ENCODE assay signal across 17 mouse cellular contexts in genomic region chr11:53797386-53797920, GRCm38 (mm10). TPM values are rescaled to one million over a fixed set of nuclear protein-coding genes. Genes with fewer than 3 reads are reported as not detected.
DNase-seq lines count a peak whose midpoint lies in the region; ATAC-seq and TF ChIP-seq lines count a peak whose summit lies in the region.
"Had no signal": no experiment of that assay in that cellular context is flagged by ENCODE, and none has a peak within 500 bp of the region (broad histone marks: within the 10 kb centered on the region; RNA-seq: fewer than 3 reads in every experiment).

No protein-coding gene starts in this region.

- H3K9ac ChIP-seq in heart, adult 2 months (ENCODE audit: low read depth, low read length): no peak overlapping the region
- H3K9ac ChIP-seq in heart, embryonic 11.5 days (ENCODE audit: low read depth, low read length): no peak overlapping the region
- no peak overlapping the region for H3K9ac ChIP-seq in liver, embryonic 13.5 days
- H3K9ac ChIP-seq in liver, embryonic 12.5 days: no peak overlapping the region
- no peak overlapping the region for H3K9ac ChIP-seq in stomach, embryonic 15.5 days
- H3K9ac ChIP-seq: hindbrain, embryonic 14.5 days had no signal

- H3K4me2 ChIP-seq in heart, embryonic 11.5 days: no peak overlapping the region
- H3K4me2 ChIP-seq in liver, embryonic 13.5 days: no peak overlapping the region
- H3K4me2 ChIP-seq in liver, embryonic 12.5 days: no peak overlapping the region
- H3K4me2 ChIP-seq in stomach, embryonic 15.5 days: no peak overlapping the region
- H3K4me2 ChIP-seq: hindbrain, embryonic 14.5 days had no signal

- no peak for TF ChIP-seq POLR2A in heart, adult 2 months (IDR thresholded peaks at IDR 0.05; ENCODE audit: insufficient read depth, low read depth, low read length)
- no peak for TF ChIP-seq POLR2A in embryonic fibroblast, embryonic 13.5 days (IDR thresholded peaks at IDR 0.05; ENCODE audit: low read depth, low read length)

- peaks cover 36% of the 10 kb centered on the region for H3K4me1 ChIP-seq in heart, adult 2 months (ENCODE audit: control insufficient read depth, insufficient read depth, low read length)
- peaks cover 24% of the 10 kb centered on the region for H3K4me1 ChIP-seq in heart, embryonic 11.5 days (ENCODE audit: control insufficient read depth, insufficient read depth, low read length)
- peaks cover 41% of the 10 kb centered on the region for H3K4me1 ChIP-seq in liver, embryonic 13.5 days (replicated peaks)
- peaks cover 39% of the 10 kb centered on the region for H3K4me1 ChIP-seq in liver, embryonic 12.5 days
- peaks cover 25% of the 10 kb centered on the region for H3K4me1 ChIP-seq in embryonic fibroblast, embryonic 13.5 days (ENCODE audit: control insufficient read depth, insufficient read depth, low read length)
- peaks cover 41% of the 10 kb centered on the region for H3K4me1 ChIP-seq in stomach, embryonic 15.5 days

- H3K4me3 ChIP-seq in heart, adult 2 months: no peak overlapping the region
- H3K4me3 ChIP-seq in heart, embryonic 11.5 days (ENCODE audit: low read depth, low read length): no peak overlapping the region
- H3K4me3 ChIP-seq in liver, embryonic 13.5 days (replicated peaks): no peak overlapping the region
- no peak overlapping the region for H3K4me3 ChIP-seq in liver, embryonic 12.5 days
- H3K4me3 ChIP-seq in embryonic fibroblast, embryonic 13.5 days (ENCODE audit: insufficient read depth, low read length): no peak overlapping the region
- H3K4me3 ChIP-seq in stomach, embryonic 15.5 days (replicated peaks): no peak overlapping the region
- no peak overlapping the region for H3K4me3 ChIP-seq in left cerebral cortex, adult 2 months
- H3K4me3 ChIP-seq: megakaryocyte, embryonic 14.5 days had no signal

- no peaks in the 10 kb centered on the region for H3K79me2 ChIP-seq in heart, adult 2 months (replicated peaks; ENCODE audit: control insufficient read depth, insufficient read depth, low read length)

- DNase-seq in heart, adult 2 months: no peak
- DNase-seq in liver, embryonic 13.5 days: no peak
- no peak for DNase-seq in left cerebral cortex, adult 2 months (ENCODE audit: extremely low spot score in 1 of 2, low spot score in 2 of 2)
- DNase-seq: cerebellum, adult 11 months; thymus, postnatal 36 days had no signal

- WGBS in heart, adult 2 months: 77% methylated on average over 6 of the region's 6 CpGs
- 69% methylated on average over 6 of the region's 6 CpGs for WGBS in heart, embryonic 11.5 days (ENCODE audit: insufficient replicate concordance)
- WGBS in liver, embryonic 13.5 days (ENCODE audit: insufficient replicate concordance): 63% methylated on average over 6 of the region's 6 CpGs
- 57% methylated on average over 6 of the region's 6 CpGs for WGBS in liver, embryonic 12.5 days (ENCODE audit: insufficient replicate concordance)
- WGBS in stomach, embryonic 15.5 days: 43% methylated on average over 6 of the region's 6 CpGs

- no peak for TF ChIP-seq EP300 in heart, adult 2 months (IDR thresholded peaks at IDR 0.05; ENCODE audit: insufficient read depth, low read depth, low read length)

- TF ChIP-seq CTCF in heart, adult 2 months (IDR thresholded peaks at IDR 0.05): no peak
- no peak for TF ChIP-seq CTCF in embryonic fibroblast, embryonic 13.5 days (IDR thresholded peaks at IDR 0.05; ENCODE audit: borderline replicate concordance, insufficient read depth, low read length)
- TF ChIP-seq CTCF in left cerebral cortex, adult 2 months (IDR thresholded peaks at IDR 0.05): no peak

- peak overlapping the region; percentile 90 for H3K27ac ChIP-seq in heart, adult 2 months
- no peak overlapping the region for H3K27ac ChIP-seq in heart, embryonic 11.5 days (ENCODE audit: low read depth, low read length)
- H3K27ac ChIP-seq in liver, embryonic 13.5 days: peak overlapping the region; percentile 86; the same call in 1 of the 2 replicates
- H3K27ac ChIP-seq in liver, embryonic 12.5 days: no peak overlapping the region
- H3K27ac ChIP-seq in embryonic fibroblast, embryonic 13.5 days (ENCODE audit: insufficient read depth, low read length): peak overlapping the region; percentile 45; the same call in 1 of the 2 replicates
- peak overlapping the region; percentile 77 for H3K27ac ChIP-seq in stomach, embryonic 15.5 days
- no peak overlapping the region for H3K27ac ChIP-seq in left cerebral cortex, adult 2 months
- H3K27ac ChIP-seq: hindbrain, embryonic 14.5 days had no signal

- peaks cover 6% of the 10 kb centered on the region; the same call in 1 of the 2 replicates for H3K36me3 ChIP-seq in heart, adult 2 months (ENCODE audit: control insufficient read depth, insufficient read depth, low read length)
- no peaks in the 10 kb centered on the region for H3K36me3 ChIP-seq in heart, embryonic 11.5 days (ENCODE audit: control insufficient read depth, insufficient read depth, low read length)
- H3K36me3 ChIP-seq in liver, embryonic 13.5 days: no peaks in the 10 kb centered on the region
- no peaks in the 10 kb centered on the region for H3K36me3 ChIP-seq in liver, embryonic 12.5 days
- H3K36me3 ChIP-seq in stomach, embryonic 15.5 days: no peaks in the 10 kb centered on the region

- H3K27me3 ChIP-seq in heart, adult 2 months (ENCODE audit: control insufficient read depth, insufficient read depth, low read length): no peaks in the 10 kb centered on the region
- H3K27me3 ChIP-seq in heart, embryonic 11.5 days (ENCODE audit: control insufficient read depth, insufficient read depth, low read length): no peaks in the 10 kb centered on the region
- no peaks in the 10 kb centered on the region for H3K27me3 ChIP-seq in liver, embryonic 13.5 days
- no peaks in the 10 kb centered on the region for H3K27me3 ChIP-seq in liver, embryonic 12.5 days (replicated peaks)
- no peaks in the 10 kb centered on the region for H3K27me3 ChIP-seq in stomach, embryonic 15.5 days (replicated peaks)
- H3K27me3 ChIP-seq: CH12.LX; megakaryocyte, embryonic 14.5 days had no signal

- no peak for ATAC-seq in heart, embryonic 11.5 days (replicated peaks; ENCODE audit: insufficient number of reproducible peaks, low FRiP score, low TSS enrichment)
- no peak for ATAC-seq in liver, embryonic 13.5 days (ENCODE audit: low read depth)
- ATAC-seq in liver, embryonic 12.5 days: no peak
- no peak for ATAC-seq in stomach, embryonic 15.5 days (ENCODE audit: insufficient read depth, low FRiP score, low read depth)
- ATAC-seq: forebrain, embryonic 16.5 days; midbrain, embryonic 16.5 days had no signal

- intact Hi-C loops in heart, adult 2 months (cut with DNase I): loop anchor here (2.0 kb wide), 2 partner anchors 15 to 35 kb away; no protein-coding TSS in a partner anchor
- intact Hi-C loops in left cerebral cortex, adult 2 months (cut with DNase I): no loop called here

- no peaks in the 10 kb centered on the region for H3K9me3 ChIP-seq in heart, embryonic 11.5 days (replicated peaks; ENCODE audit: control insufficient read depth, low read length)
- no peaks in the 10 kb centered on the region for H3K9me3 ChIP-seq in liver, embryonic 13.5 days (replicated peaks)
- H3K9me3 ChIP-seq in liver, embryonic 12.5 days (replicated peaks): no peaks in the 10 kb centered on the region
- no peaks in the 10 kb centered on the region for H3K9me3 ChIP-seq in stomach, embryonic 15.5 days
- H3K9me3 ChIP-seq: megakaryocyte, embryonic 14.5 days had no signal

RNA-seq across cellular contexts. Expression of gene Gm17334, which starts 24.5 kb away (rescaled TPM):
- total RNA-seq in heart, adult 2 months (2021): under 1 TPM in 1 of 2 experiments, not detected in 1; 0.47 TPM
- polyA plus RNA-seq in heart, adult 2 months (2012; rRNA removed): 1.4 and 1.8 TPM in 2 replicates
- polyA plus RNA-seq in heart, embryonic 11.5 days (2014; fragmentation: Nextera tagmentation; extraction: Ambion mirVana): 0.24 TPM in 1 of 2 replicates, not detected in the other
- not detected in 2 replicates for polyA plus RNA-seq in liver, embryonic 13.5 days (2015; fragmentation: Nextera tagmentation; extraction: Ambion mirVana)
- 0.13 TPM in 1 of 2 replicates, not detected in the other for polyA plus RNA-seq in liver, embryonic 12.5 days (2016; fragmentation: Nextera tagmentation; extraction: Ambion mirVana)
- not detected in 2 replicates for polyA plus RNA-seq in embryonic fibroblast, embryonic 13.5 days (2011; ENCODE audit: insufficient read length, low read depth, missing spikeins)
- polyA plus RNA-seq in stomach, embryonic 15.5 days (2015; fragmentation: Nextera tagmentation; extraction: Ambion mirVana): 0.19 and 0.24 TPM in 2 replicates
- total RNA-seq in left cerebral cortex, adult 2 months (2021): 1 to 10 TPM in 1 of 2 experiments, under 1 TPM in 1; 0.52 to 1.1 TPM
- polyA plus RNA-seq: hindbrain, embryonic 14.5 days; limb, embryonic 11.5 days; midbrain, embryonic 16.5 days; neural tube, embryonic 11.5 days; testis, adult 2 months had no signal

RNA-seq across cellular contexts. Expression of gene Irf1, which starts 27.6 kb away (rescaled TPM):
- total RNA-seq in heart, adult 2 months (2021): 10 to 100 TPM; 15.2 to 19.7 TPM
- 20.5 and 28.6 TPM in 2 replicates for polyA plus RNA-seq in heart, adult 2 months (2012; rRNA removed)
- polyA plus RNA-seq in heart, embryonic 11.5 days (2014; fragmentation: Nextera tagmentation; extraction: Ambion mirVana): 8.5 and 8.8 TPM in 2 replicates
- polyA plus RNA-seq in liver, embryonic 13.5 days (2015; fragmentation: Nextera tagmentation; extraction: Ambion mirVana): 6.7 and 8.1 TPM in 2 replicates
- polyA plus RNA-seq in liver, embryonic 12.5 days (2016; fragmentation: Nextera tagmentation; extraction: Ambion mirVana): 7.3 and 7.5 TPM in 2 replicates
- polyA plus RNA-seq in embryonic fibroblast, embryonic 13.5 days (2011; ENCODE audit: insufficient read length, low read depth, missing spikeins): 19.7 and 35.1 TPM in 2 replicates
- polyA plus RNA-seq in stomach, embryonic 15.5 days (2015; fragmentation: Nextera tagmentation; extraction: Ambion mirVana): 27.6 and 27.9 TPM in 2 replicates
- 1 to 10 TPM; 6.6 to 8.2 TPM for total RNA-seq in left cerebral cortex, adult 2 months (2021)

Comparison
In these comparisons a context has a peak if more than half of its experiments do, and no peak if none do; other contexts are left out.
1. H3K27ac ChIP-seq: peak in heart, adult 2 months (single experiment), liver, embryonic 13.5 days (single experiment), embryonic fibroblast, embryonic 13.5 days (single experiment) and stomach, embryonic 15.5 days (single experiment); none in heart, embryonic 11.5 days (single experiment), liver, embryonic 12.5 days (single experiment) and left cerebral cortex, adult 2 months (single experiment).